ENCODE assay signal across 22 mouse cellular contexts in genomic region chr5:33637606-33638350, GRCm38 (mm10). TPM values are rescaled to one million over a fixed set of nuclear protein-coding genes. Genes with fewer than 3 reads are reported as not detected.
"Had no signal": no experiment of that assay in that cellular context is flagged by ENCODE, and none has a peak within 500 bp of the region (broad histone marks: within the 10 kb centered on the region; RNA-seq: fewer than 3 reads in every experiment).

No protein-coding gene starts in this region.

- H3K9me3 ChIP-seq: lung, embryonic 15.5 days; megakaryocyte, embryonic 14.5 days; neural tube, embryonic 13.5 days; stomach, embryonic 15.5 days had no signal

- H3K4me3 ChIP-seq: layer of hippocampus, adult 2 months; lung, embryonic 15.5 days; megakaryocyte, embryonic 14.5 days; myocyte; neural tube, embryonic 13.5 days; stomach, embryonic 15.5 days had no signal

- H3K4me2 ChIP-seq: liver, embryonic 11.5 days; lung, embryonic 15.5 days; neural tube, embryonic 13.5 days; stomach, embryonic 15.5 days had no signal

- H3K27ac ChIP-seq: kidney, postnatal 0 days; layer of hippocampus, adult 2 months; liver, embryonic 14.5 days; lung, embryonic 15.5 days; neural tube, embryonic 13.5 days; stomach, embryonic 15.5 days had no signal

- DNase-seq: kidney, adult 2 months; kidney, postnatal 25 days; layer of hippocampus, adult 9-11 months; lung, adult 18-20 months; lung, postnatal 10 days; lung, postnatal 36 days; midbrain, embryonic 14.5 days; retina, postnatal 1 day; right cerebral cortex, postnatal 25 days; spleen, adult 18-20 months; thymus, postnatal 25 days had no signal

- H3K4me1 ChIP-seq: lung, embryonic 15.5 days; neural tube, embryonic 13.5 days; stomach, embryonic 15.5 days had no signal

- H3K9ac ChIP-seq: liver, embryonic 14.5 days; lung, embryonic 15.5 days; stomach, embryonic 15.5 days had no signal

- ATAC-seq: intestine, postnatal 0 days had no signal

- H3K27me3 ChIP-seq: lung, embryonic 15.5 days; megakaryocyte, embryonic 14.5 days; neural tube, embryonic 13.5 days; stomach, embryonic 15.5 days had no signal

RNA-seq across cellular contexts. Expression of gene Gm9903, which starts 8.1 kb away (rescaled TPM):
- total RNA-seq: monocyte, adult 5-6 weeks had no signal
